Mouse (Mus musculus): ENCODE measurements around the gene Unc13a. TPM values are rescaled to one million over a fixed set of nuclear protein-coding genes. Genes with fewer than 3 reads are reported as not detected.
"Not testable (repeated sequence)": the region's sequence is repeated elsewhere in the genome, so short reads cannot be mapped to it uniquely, and the experiment has no call there.

The Unc13a gene
- polyA plus RNA-seq, 1 experiment from 2014 or later, result 2.0 TPM

- not testable (repeated sequence) for H3K9ac ChIP-seq; H3K9me3 ChIP-seq (replicated peaks); H3K4me1 ChIP-seq; H3K27ac ChIP-seq (replicated peaks); ATAC-seq (ENCODE audit: insufficient number of reproducible peaks, low FRiP score, low TSS enrichment, low read depth); H3K4me2 ChIP-seq (replicated peaks); H3K4me3 ChIP-seq (replicated peaks); H3K36me3 ChIP-seq
- peaks cover 82% of the 10 kb centered on the region for H3K27me3 ChIP-seq
These were observed 31.8 kb upstream of the Unc13a start for GRCm38 (mm10) chr8:71703400-71703799.

- Histone ChIP-seq H3K27me3 (peaks cover 81% of the 10 kb centered on the region), H3K9me3 (replicated peaks) (no peaks in the 10 kb centered on the region), H3K4me2 (replicated peaks) (no peak overlapping the region), H3K36me3 (no peaks in the 10 kb centered on the region), H3K4me1 (peaks cover 8% of the 10 kb centered on the region), H3K9ac (no peak overlapping the region), H3K27ac (replicated peaks) (no peak overlapping the region), H3K4me3 (replicated peaks) (no peak overlapping the region)
- no peak for ATAC-seq (ENCODE audit: insufficient number of reproducible peaks, low FRiP score, low TSS enrichment, low read depth)
- 81% methylated on average over 3 of the region's 3 CpGs for WGBS
These were observed 31.4 kb upstream of the Unc13a start for GRCm38 (mm10) chr8:71702923-71703322.

DNA sequence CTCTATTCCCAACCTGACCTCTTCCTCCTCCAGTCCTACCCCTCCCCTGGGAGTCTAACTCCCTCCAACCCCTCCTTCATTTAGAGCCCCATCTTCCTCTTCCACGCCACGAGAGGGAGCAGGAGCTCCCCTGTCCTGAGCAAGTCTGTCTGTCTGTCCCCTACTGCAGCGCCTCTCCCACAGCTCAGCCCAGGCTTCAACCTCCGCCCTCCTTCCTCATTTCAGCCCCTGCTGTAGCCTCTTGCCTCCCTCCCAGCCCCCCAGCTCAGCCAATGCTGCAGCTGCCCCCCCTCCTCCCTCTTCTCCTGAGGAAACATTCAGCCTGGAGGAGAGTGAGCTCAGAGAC, 30.5 kb upstream of the Unc13a start:
- H3K4me3 ChIP-seq (replicated peaks), result no peak overlapping the region
- no peaks in the 10 kb centered on the region for H3K9me3 ChIP-seq (replicated peaks)
- 35% methylated on average over 4 of the region's 4 CpGs for WGBS
- H3K27ac ChIP-seq (replicated peaks), result no peak overlapping the region
- no peak for ATAC-seq (ENCODE audit: insufficient number of reproducible peaks, low FRiP score, low TSS enrichment, low read depth)
- H3K4me1 ChIP-seq, result peaks cover 8% of the 10 kb centered on the region
- H3K27me3 ChIP-seq, result peaks cover 72% of the 10 kb centered on the region
- no peak overlapping the region for H3K4me2 ChIP-seq (replicated peaks)
- H3K36me3 ChIP-seq, result no peaks in the 10 kb centered on the region
- H3K9ac ChIP-seq, result no peak overlapping the region

DNA sequence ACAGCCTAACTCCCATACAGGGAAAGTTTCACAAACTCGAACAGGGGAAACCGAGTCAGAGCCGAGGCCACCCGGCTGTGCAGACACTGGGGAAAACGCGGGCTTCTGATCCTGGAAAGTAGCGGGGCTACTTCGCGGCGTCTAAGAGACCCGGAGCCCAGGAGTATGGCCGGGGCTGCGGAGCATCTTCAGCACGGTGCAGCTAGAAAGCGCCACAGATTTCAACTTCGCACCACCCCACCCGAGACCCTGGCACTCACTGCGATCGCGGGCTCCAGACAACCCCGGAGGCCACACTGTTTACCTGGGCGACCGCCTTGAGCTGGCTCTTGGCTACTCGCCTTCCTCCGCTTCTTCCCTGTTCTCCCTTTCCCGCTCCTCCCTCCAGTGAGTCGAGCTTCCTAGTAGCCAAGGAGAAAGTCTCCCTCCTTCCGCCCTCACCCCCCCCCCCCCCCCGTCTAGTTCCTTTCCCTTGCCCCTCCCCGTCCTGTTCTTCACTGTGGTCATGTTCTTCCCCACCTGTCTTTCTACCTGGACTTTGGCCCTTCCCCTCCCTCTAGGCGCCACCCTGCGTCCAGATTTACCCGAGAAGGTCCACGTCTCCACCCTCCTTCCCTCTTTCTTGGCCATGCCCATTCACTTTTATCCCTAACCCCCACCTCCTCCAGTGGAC, 30.0 kb upstream of the Unc13a start, which contains the start of gene B3gnt3:
Gene B3gnt3 (minus strand): TSS at position 376 of the 673 bp plus-strand sequence.
- WGBS, result 16% methylated on average over 33 of the region's 34 CpGs
- peaks cover 8% of the 10 kb centered on the region for H3K4me1 ChIP-seq
- H3K9me3 ChIP-seq (replicated peaks), result no peaks in the 10 kb centered on the region
- peak within 1 kb of the TSS; percentile 40 for H3K4me2 ChIP-seq (replicated peaks)
- no peak for ATAC-seq (ENCODE audit: insufficient number of reproducible peaks, low FRiP score, low TSS enrichment, low read depth)
- H3K27ac ChIP-seq (replicated peaks), result no peak within 1 kb of the TSS
- no peak within 1 kb of the TSS for H3K9ac ChIP-seq
- peaks cover 73% of the 10 kb centered on the region for H3K27me3 ChIP-seq
- no peaks in the 10 kb centered on the region for H3K36me3 ChIP-seq
- peak within 1 kb of the TSS; percentile 27 for H3K4me3 ChIP-seq (replicated peaks)

GRCm38 (mm10) chr8:71700493-71701269, 29.1 kb upstream of the Unc13a start:
- peaks cover 76% of the 10 kb centered on the region for H3K27me3 ChIP-seq
- no peak for ATAC-seq (ENCODE audit: insufficient number of reproducible peaks, low FRiP score, low TSS enrichment, low read depth)
- no peaks in the 10 kb centered on the region for H3K9me3 ChIP-seq (replicated peaks)
- H3K27ac ChIP-seq (replicated peaks), result no peak overlapping the region
- 7% methylated on average over 29 of the region's 29 CpGs for WGBS
- no peaks in the 10 kb centered on the region for H3K36me3 ChIP-seq
- peaks cover 8% of the 10 kb centered on the region for H3K4me1 ChIP-seq
- H3K9ac ChIP-seq, result no peak overlapping the region
- H3K4me3 ChIP-seq (replicated peaks), result peak overlapping the region; percentile 27
- peak overlapping the region; percentile 40 for H3K4me2 ChIP-seq (replicated peaks)

DNA sequence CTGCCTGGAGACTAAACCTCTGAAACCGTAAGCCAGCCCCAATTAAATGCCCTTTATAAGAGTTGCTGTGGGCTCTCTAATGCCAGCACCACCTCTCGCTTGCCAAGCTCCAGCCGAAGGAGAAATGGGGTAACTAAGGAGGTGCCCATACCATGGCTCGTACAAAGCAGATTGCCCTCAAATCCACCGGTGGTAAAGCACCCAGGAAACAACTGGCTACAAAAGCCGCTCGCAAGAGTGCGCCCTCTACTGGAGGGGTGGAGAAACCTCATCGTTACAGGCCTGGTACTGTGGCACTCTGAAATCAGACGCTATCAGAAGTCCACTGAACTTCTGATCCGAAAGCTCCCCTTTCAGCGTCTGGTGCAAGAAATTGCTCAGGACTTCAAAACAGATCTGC, 23.9 kb upstream of the Unc13a start:
- WGBS, result 60% methylated on average over 12 of the region's 12 CpGs
- H3K4me3 ChIP-seq (replicated peaks); H3K9me3 ChIP-seq (replicated peaks); H3K9ac ChIP-seq; H3K4me2 ChIP-seq (replicated peaks); H3K27ac ChIP-seq (replicated peaks); H3K36me3 ChIP-seq; ATAC-seq (ENCODE audit: insufficient number of reproducible peaks, low FRiP score, low TSS enrichment, low read depth): not testable (repeated sequence)
- Histone ChIP-seq H3K27me3 (peaks cover 85% of the 10 kb centered on the region), H3K4me1 (peaks cover 16% of the 10 kb centered on the region)

DNA sequence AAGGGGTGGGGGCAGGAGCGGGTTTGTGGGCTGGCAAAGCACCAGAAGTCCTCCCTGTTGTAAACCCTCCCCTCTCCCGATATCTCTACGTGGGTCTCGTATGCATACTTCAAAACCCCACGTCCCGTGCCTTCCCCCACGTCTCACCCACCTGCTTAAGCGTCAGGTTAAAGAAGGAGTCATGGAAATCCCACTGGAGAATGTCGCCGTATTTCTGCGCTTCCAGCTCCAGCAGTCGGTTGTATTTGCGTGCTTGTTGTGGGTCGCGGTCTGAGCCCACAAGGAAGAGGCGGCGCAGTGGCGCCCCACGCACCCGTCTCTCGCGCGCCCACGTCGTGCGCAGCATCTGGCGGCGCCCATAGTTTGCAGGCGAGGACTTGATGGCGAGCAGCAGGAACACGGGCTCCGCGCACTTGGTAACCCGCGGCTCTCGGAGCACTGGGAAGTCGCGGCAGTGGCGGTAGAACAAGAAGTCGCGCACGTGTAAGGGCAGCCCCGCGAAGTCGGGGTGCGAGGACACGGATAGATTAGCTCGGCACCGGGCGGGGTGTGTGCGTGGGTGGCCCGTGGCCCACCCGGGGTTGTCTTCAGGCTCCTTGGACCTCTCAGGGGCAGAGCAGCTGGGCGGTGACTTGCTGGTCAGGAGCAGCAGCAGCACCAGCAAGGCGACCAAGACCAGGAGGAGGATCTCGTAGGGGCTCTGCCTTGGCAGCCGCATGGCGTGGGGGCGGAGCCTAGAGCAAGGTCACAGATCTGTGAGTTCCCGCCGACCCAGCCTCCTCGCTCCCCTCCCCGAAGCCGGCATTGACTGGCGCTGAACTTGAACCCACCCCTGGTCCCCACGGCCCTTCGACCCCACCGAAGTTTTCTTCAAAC, 21.8 kb upstream of the Unc13a start:
- H3K27ac ChIP-seq (replicated peaks), result no peak overlapping the region
- H3K9ac ChIP-seq, result no peak overlapping the region
- peak overlapping the region; percentile 41 for H3K4me2 ChIP-seq (replicated peaks)
- H3K27me3 ChIP-seq, result peaks cover 85% of the 10 kb centered on the region
- 7% methylated on average over 68 of the region's 68 CpGs for whole genome bisulfite sequencing
- no peaks in the 10 kb centered on the region for H3K9me3 ChIP-seq (replicated peaks)
- no peaks in the 10 kb centered on the region for H3K36me3 ChIP-seq
- peak overlapping the region; percentile 22 for H3K4me3 ChIP-seq (replicated peaks)
- no peak for ATAC-seq (ENCODE audit: insufficient number of reproducible peaks, low FRiP score, low TSS enrichment, low read depth)
- peaks cover 15% of the 10 kb centered on the region for H3K4me1 ChIP-seq

DNA sequence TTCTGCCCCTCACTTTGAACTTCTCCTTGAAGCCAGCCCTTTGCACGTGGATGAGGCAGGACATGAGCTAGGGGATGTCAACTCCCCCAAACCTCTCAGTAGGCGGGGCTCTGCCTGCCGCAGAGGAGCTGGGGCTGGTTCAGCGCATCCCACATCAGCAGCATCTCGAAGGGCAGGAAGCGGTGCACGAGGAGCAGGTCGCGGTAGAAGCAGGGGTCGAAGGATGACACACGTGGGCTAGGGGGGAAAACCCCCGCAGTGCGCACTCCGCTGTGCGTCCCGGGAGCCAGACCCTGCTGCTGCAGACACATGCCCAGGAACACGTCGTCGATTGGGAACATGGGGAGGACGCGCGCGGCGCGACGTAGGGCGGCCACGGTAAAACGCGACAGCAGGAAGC, 21.0 kb upstream of the Unc13a start:
- no peak overlapping the region for H3K9ac ChIP-seq
- H3K4me1 ChIP-seq, result peaks cover 19% of the 10 kb centered on the region
- 0 out of 2 replicates have a peak overlapping the region, but pooled peaks have one; percentile 2 for H3K4me3 ChIP-seq (replicated peaks)
- 7% methylated on average over 30 of the region's 30 CpGs for WGBS
- H3K27me3 ChIP-seq, result peaks cover 91% of the 10 kb centered on the region
- H3K27ac ChIP-seq (replicated peaks), result no peak overlapping the region
- no peaks in the 10 kb centered on the region for H3K9me3 ChIP-seq (replicated peaks)
- H3K4me2 ChIP-seq (replicated peaks), result no peak overlapping the region; the same call in 1 of the 2 replicates
- no peak for ATAC-seq (ENCODE audit: insufficient number of reproducible peaks, low FRiP score, low TSS enrichment, low read depth)
- no peaks in the 10 kb centered on the region for H3K36me3 ChIP-seq

- ATAC-seq (ENCODE audit: insufficient number of reproducible peaks, low FRiP score, low TSS enrichment, low read depth), result no peak
- H3K4me2 ChIP-seq (replicated peaks), result no peak within 1 kb of the TSS
- peaks cover 39% of the 10 kb centered on the region for H3K4me1 ChIP-seq
- no peak within 1 kb of the TSS for H3K9ac ChIP-seq
- H3K4me3 ChIP-seq (replicated peaks), result no peak within 1 kb of the TSS
- no peaks in the 10 kb centered on the region for H3K36me3 ChIP-seq
- H3K27ac ChIP-seq (replicated peaks), result no peak within 1 kb of the TSS
- 6% methylated on average over 33 of the region's 33 CpGs for WGBS
- H3K27me3 ChIP-seq, result peaks cover 100% of the 10 kb centered on the region
- H3K9me3 ChIP-seq (replicated peaks), result no peaks in the 10 kb centered on the region
These were observed 17.5 kb upstream of the Unc13a start, which contains the start of gene Insl3 for GRCm38 (mm10) chr8:71689028-71689427. Gene Insl3, plus strand, starts transcription at chr8:71689214.

GRCm38 (mm10) chr8:71687616-71688015, 16.1 kb upstream of the Unc13a start:
- no peak for ATAC-seq (ENCODE audit: insufficient number of reproducible peaks, low FRiP score, low TSS enrichment, low read depth)
- Histone ChIP-seq H3K9ac (no peak overlapping the region), H3K4me3 (replicated peaks) (no peak overlapping the region), H3K36me3 (no peaks in the 10 kb centered on the region), H3K4me1 (peaks cover 27% of the 10 kb centered on the region), H3K9me3 (replicated peaks) (no peaks in the 10 kb centered on the region), H3K27me3 (peaks cover 100% of the 10 kb centered on the region), H3K4me2 (replicated peaks) (no peak overlapping the region), H3K27ac (replicated peaks) (no peak overlapping the region)
- WGBS, result 2% methylated on average over 8 of the region's 8 CpGs

GRCm38 (mm10) chr8:71686143-71686734, 14.7 kb upstream of the Unc13a start:
- Histone ChIP-seq H3K9me3 (replicated peaks) (no peaks in the 10 kb centered on the region), H3K4me2 (replicated peaks) (peak overlapping the region; percentile 41), H3K27ac (replicated peaks) (no peak overlapping the region), H3K4me3 (replicated peaks) (peak overlapping the region; percentile 16), H3K27me3 (peaks cover 100% of the 10 kb centered on the region), H3K4me1 (peaks cover 29% of the 10 kb centered on the region), H3K9ac (no peak overlapping the region), H3K36me3 (no peaks in the 10 kb centered on the region)
- peak; percentile 22; the same call in 1 of the 2 replicates for ATAC-seq (ENCODE audit: insufficient number of reproducible peaks, low FRiP score, low TSS enrichment, low read depth)
- WGBS, result 3% methylated on average over 23 of the region's 23 CpGs
